Mouse (Mus musculus) lung, embryonic 16.5 days (tissue): ENCODE results near the gene Scpep1. TPM values are rescaled to one million over a fixed set of nuclear protein-coding genes. Genes with fewer than 3 reads are reported as not detected.

Experiments
- ATAC-seq: fragments of 200-750 bp; cut with Nextera tagmentation; 2 replicates; pipeline ENCODE4 v1.8.0; 2017; ENCODE audit warnings: low read depth, mild to moderate bottlenecking, moderate library complexity
- H3K27ac ChIP-seq: fragments of 300-500 bp; sonication (generic); 2 replicates; pipeline ENCODE4 v1.5.1; 2014; ENCODE audit warnings: mild to moderate bottlenecking, control low read depth, low read length
- H3K27me3 ChIP-seq: fragments of 300-500 bp; sonication (generic); 2 replicates; pipeline ENCODE4 v1.6.1; 2014; ENCODE audit warnings: low read depth, low read length, mixed read lengths; ENCODE audit not compliant: control insufficient read depth, insufficient read depth
- H3K36me3 ChIP-seq: fragments of 300-500 bp; sonication (generic); 2 replicates; pipeline ENCODE4 v1.6.1; 2014; ENCODE audit warnings: low read length; ENCODE audit not compliant: control insufficient read depth, insufficient read depth
- H3K4me1 ChIP-seq: fragments of 300-500 bp; sonication (generic); replicated peaks from 2 replicates; pipeline ENCODE4 v1.6.1; 2014; ENCODE audit warnings: low read length, mixed read lengths; ENCODE audit not compliant: control insufficient read depth, insufficient read depth
- H3K4me2 ChIP-seq: fragments of 300-500 bp; sonication (generic); 2 replicates; pipeline ENCODE4 v1.6.1; 2014; ENCODE audit warnings: low read depth, low read length, control low read depth
- H3K4me3 ChIP-seq: fragments of 300-500 bp; sonication (generic); 2 replicates; pipeline ENCODE4 v1.5.1; 2014; ENCODE audit warnings: mild to moderate bottlenecking, low read length, control low read depth
- H3K9ac ChIP-seq: fragments of 300-500 bp; sonication (generic); 2 replicates; pipeline ENCODE4 v1.6.1; 2014; ENCODE audit warnings: low read length, control low read depth
- H3K9me3 ChIP-seq: fragments of 300-500 bp; sonication (generic); 2 replicates; pipeline ENCODE4 v1.6.1; 2016; ENCODE audit warnings: low read length; ENCODE audit not compliant: control insufficient read depth
- WGBS: fragments of 180-500 bp; shearing (Covaris S2); extraction: QIAGEN DNeasy Blood & Tissue Kit; methylation state at CpG from one replicate; pipeline ENCODE4 v1.1.7; 2014; 5-methylcytosine and 5-hydroxymethylcytosine counted together
- polyA plus RNA-seq: library from polyadenylated mRNA; unstranded; fragments of >200 nt; fragmentation: Nextera tagmentation; extraction: Ambion mirVana; gene quantifications from 2 replicates; pipeline ENCODE4 v1.2.1, GENCODE M21; 2015

Gene Scpep1
- polyA plus RNA-seq, 1 experiment from 2014 or later, result 90.8 TPM

DNA sequence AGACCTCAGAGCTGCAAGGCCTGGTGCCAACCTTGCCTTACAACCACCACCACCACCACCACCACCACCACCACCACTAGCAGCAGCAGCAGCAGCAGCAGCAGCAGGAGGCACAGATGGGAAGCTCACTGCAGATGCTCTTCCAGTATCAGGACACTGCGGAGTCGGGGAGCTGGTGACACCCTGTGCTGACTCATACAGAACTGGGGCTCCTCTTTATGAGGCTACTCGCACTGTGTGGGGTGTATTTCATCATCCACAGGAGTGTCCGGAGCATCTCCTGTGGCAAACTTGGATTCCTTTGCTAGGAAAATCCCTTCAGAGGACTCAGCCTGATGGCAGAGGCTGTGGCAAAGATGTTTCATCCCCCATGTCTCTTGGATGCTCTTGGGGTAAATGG lies 15.6 kb downstream of the Scpep1 start:
- Histone ChIP-seq H3K27me3 (no peaks in the 10 kb centered on the region), H3K9me3 (no peaks in the 10 kb centered on the region), H3K4me2 (no peak overlapping the region), H3K4me3 (no peak overlapping the region), H3K4me1 (no peaks in the 10 kb centered on the region), H3K9ac (no peak overlapping the region), H3K36me3 (peaks cover 7% of the 10 kb centered on the region), H3K27ac (no peak overlapping the region)
- no peak for ATAC-seq
- 94% methylated on average over 4 of the region's 4 CpGs for WGBS

DNA sequence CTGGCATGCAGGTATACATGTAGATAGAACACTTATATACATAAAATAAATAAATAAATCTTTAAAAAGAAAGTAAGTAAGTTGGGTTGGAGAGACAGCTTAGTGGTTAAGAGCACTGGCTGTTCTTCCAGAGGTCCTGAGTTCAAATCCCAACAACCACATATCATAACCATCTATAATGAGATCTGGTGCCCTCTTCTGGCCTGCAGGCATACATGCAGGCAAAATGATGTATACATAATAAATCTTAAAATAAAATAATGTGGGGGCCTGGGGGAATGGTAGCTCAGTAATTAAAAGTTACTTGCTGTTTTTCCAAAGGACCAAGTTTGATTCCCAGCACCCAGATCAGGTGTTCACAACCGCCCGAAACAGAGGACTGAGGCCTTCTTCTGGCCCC lies 16.5 kb downstream of the Scpep1 start:
- Histone ChIP-seq H3K9ac (no peak overlapping the region), H3K4me3 (no peak overlapping the region), H3K36me3 (peaks cover 3% of the 10 kb centered on the region), H3K27me3 (no peaks in the 10 kb centered on the region), H3K9me3 (no peaks in the 10 kb centered on the region), H3K4me2 (no peak overlapping the region), H3K4me1 (no peaks in the 10 kb centered on the region), H3K27ac (no peak overlapping the region)
- no peak for ATAC-seq
- 97% methylated on average over 2 of the region's 2 CpGs for WGBS

DNA sequence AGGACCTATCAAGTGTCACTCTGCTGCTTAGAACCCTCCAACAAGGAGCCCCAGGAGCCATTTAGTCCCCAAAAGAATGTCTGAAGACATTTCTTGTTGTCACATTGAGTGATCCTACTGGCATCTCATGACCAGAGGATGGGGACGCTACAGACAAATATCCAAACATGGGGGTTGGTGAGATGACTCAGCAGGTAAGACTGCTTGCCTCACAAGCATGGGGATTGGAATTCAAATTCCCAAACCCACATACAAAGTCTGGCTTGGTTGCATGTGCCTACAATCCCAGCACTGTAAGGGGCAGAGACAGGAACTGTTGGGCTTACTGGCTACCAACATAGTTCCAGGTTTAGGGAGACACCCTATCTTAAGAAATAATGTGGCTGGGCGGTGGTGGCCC lies 17.4 kb downstream of the Scpep1 start:
- no peak overlapping the region for H3K9ac ChIP-seq
- H3K27ac ChIP-seq, result no peak overlapping the region
- ATAC-seq, result no peak
- no peaks in the 10 kb centered on the region for H3K4me1 ChIP-seq
- H3K27me3 ChIP-seq, result no peaks in the 10 kb centered on the region
- peaks cover 3% of the 10 kb centered on the region for H3K36me3 ChIP-seq
- no peak overlapping the region for H3K4me3 ChIP-seq
- WGBS, result 85% methylated on average over 2 of the region's 2 CpGs
- no peak overlapping the region for H3K4me2 ChIP-seq
- no peaks in the 10 kb centered on the region for H3K9me3 ChIP-seq

DNA sequence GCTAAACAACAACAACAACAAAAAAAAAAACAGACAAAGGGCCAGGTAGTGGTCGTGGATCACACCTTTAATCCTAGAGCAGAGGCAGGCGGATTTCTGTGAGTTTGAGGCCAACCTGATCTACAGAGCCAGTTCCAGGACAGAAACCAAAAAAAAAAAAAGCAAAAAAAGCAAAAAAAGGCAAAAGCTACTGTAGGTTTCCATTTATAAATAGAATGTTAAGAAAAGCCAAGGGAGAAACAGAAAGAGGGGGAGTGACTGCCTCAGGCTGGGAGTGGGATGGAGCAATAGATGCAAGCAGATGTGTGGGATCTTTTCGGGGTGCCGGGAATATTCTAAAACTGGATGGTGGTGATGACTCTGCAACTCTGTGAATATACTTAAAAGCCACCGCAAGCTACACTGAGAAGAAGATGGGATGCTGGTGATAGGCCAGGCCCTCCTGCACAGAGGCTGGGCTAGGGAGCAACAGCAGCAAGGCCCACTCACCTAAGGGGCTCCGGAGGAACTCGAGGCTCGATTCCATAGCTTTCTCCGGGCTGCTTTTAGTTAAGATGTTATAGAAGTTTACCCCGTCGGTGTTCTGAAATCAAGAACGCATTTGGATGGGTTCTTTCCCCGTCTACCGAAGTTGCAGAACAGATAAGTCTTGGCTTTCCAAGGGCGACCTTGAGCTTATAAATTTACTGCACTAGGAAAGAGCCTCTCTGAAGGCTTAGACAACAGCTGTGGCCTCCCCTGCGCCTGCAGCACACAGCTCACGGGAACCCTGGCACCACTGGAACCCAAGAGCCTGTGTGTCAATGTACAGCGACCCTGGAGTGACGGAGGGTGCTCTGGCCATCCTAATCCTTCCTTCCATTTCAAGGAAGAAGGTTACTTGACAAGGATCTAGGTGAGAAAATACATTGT lies 20.9 kb downstream of the Scpep1 start:
- Histone ChIP-seq H3K9me3 (no peaks in the 10 kb centered on the region), H3K4me2 (no peak overlapping the region), H3K27me3 (no peaks in the 10 kb centered on the region), H3K4me3 (no peak overlapping the region), H3K9ac (no peak overlapping the region), H3K27ac (no peak overlapping the region), H3K36me3 (peaks cover 6% of the 10 kb centered on the region), H3K4me1 (no peaks in the 10 kb centered on the region)
- 92% methylated on average over 19 of the region's 19 CpGs for WGBS
- ATAC-seq, result no peak

DNA sequence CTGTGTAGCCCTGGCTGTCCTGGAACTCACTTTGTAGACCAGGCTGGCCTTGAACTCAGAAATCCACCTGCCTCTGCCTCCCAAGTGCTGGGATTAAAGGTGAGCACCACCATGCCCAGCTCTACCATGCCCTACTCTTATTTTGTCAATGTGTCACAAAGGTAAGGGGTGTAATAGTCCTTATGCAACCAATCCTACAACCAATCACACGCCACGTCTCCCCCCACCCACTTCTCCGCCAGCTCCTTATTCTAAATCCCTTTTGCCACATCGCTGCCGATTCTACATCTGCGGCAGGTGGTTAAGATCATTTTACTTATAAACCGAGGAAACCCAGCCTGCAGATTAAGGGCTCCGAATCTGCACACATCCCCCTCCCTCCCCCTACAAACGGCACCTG lies 22.2 kb downstream of the Scpep1 start:
- H3K36me3 ChIP-seq, result peaks cover 3% of the 10 kb centered on the region; the same call in 1 of the 2 replicates
- 91% methylated on average over 9 of the region's 9 CpGs for WGBS

DNA sequence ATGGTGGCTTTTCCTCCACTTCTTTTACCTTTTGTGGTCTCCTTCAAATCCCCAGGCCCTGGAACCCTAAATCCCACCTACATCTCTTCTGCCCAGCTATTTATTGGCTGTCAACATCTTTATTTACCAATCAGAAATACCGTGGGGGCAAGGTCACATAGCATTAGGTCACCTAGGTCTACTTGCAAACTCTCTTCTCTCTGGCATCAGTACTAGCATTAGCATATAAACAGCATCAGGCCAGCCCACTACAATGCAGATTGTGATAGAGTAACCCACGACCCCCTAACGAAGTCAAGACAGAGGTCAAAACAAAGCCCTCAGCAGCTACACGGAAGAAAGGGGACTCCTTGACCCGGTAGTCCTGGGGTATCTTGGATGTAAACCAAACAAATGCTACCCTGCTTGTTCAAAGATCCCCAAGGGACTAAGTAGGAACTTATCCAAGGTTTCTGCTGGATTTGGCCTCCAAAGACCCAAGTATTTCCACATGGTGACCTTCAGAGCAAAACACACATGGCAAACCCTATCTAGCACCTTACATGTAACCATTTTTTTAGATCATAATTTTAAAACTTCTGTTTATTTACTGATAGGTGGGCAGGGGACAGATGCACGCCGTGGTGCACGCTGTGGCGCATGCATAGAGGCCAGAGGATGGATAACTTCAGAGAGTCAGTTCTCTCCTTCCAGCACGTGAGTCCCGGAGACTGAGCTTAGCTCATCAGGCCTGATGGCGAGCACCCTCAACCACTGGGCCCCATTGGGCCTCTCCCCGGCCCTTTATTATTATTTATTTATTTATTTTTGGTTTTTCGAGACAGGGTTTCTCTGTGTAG lies 23.4 kb downstream of the Scpep1 start:
- Histone ChIP-seq H3K27ac (no peak overlapping the region), H3K4me3 (no peak overlapping the region), H3K9ac (no peak overlapping the region), H3K27me3 (no peaks in the 10 kb centered on the region), H3K9me3 (no peaks in the 10 kb centered on the region), H3K4me2 (no peak overlapping the region), H3K4me1 (no peaks in the 10 kb centered on the region), H3K36me3 (peaks cover 6% of the 10 kb centered on the region; the same call in 1 of the 2 replicates)
- WGBS, result 81% methylated on average over 14 of the region's 14 CpGs
- no peak for ATAC-seq

More for the DNA sequence above, 22.2 kb downstream of the Scpep1 start:
- no peak for ATAC-seq
- no peak overlapping the region for H3K27ac ChIP-seq
- H3K4me2 ChIP-seq, result no peak overlapping the region
- H3K4me1 ChIP-seq, result no peaks in the 10 kb centered on the region
- H3K4me3 ChIP-seq, result no peak overlapping the region
- H3K27me3 ChIP-seq, result no peaks in the 10 kb centered on the region
- no peak overlapping the region for H3K9ac ChIP-seq
- H3K9me3 ChIP-seq, result no peaks in the 10 kb centered on the region

DNA sequence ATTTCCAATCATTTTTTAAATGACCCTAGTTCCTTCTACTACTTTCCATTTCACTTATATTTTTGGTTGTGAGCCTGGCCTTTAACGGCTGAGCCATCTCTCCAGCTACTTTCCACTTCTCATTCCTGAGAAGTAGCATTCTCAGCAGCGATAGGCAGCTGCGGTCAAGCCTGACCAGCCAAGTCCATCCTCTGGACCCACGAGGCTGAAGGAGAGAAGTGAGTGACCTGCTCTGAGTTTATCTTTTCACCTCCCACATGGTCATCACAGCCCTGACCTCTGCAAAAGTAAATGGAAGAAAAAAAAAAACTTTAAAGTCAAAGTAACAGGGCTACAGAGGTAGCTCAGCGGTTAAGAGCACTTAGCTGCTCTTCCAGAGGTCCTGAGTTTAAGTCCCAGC lies 28.7 kb downstream of the Scpep1 start:
- Histone ChIP-seq H3K36me3 (peaks cover 13% of the 10 kb centered on the region; the same call in 1 of the 2 replicates), H3K9ac (no peak overlapping the region), H3K27me3 (no peaks in the 10 kb centered on the region), H3K4me3 (no peak overlapping the region), H3K9me3 (no peaks in the 10 kb centered on the region), H3K4me2 (no peak overlapping the region), H3K4me1 (no peaks in the 10 kb centered on the region), H3K27ac (no peak overlapping the region)
- WGBS, result 68% methylated on average over 5 of the region's 5 CpGs
- ATAC-seq, result no peak

DNA sequence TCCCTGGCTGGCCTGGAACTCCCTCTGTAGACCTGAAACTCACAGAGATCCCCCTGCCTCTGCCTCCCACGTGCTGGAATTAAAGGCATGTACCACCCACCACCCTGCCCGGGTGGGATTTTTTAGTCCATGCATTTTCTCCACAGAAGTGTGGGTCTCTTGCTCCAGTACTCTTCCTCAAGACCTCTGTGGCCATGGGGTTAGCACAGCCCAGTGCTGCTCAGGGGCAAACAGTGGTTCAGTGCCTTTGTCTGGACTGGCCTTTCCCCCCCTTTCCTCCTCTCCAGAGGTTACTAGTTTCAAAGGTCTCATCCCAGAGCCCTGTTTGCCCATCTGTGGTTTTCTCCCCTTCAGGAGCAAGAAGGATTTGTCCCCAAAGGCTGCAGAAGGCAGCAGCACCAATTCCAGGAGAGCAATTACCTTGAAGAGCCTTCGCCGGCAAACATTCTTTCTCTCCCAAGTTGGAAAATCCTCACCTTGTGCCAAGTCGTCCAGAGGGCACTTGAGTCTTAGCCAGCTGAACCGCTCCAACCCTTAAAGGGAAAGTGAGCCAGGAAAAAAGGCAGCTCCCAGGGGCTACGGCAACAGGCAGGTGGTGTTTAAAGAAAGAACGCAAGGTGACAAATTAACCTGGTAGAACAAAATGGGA lies 45.8 kb downstream of the Scpep1 start:
- 56% methylated on average over 8 of the region's 8 CpGs for WGBS
- H3K9me3 ChIP-seq, result no peaks in the 10 kb centered on the region
- no peaks in the 10 kb centered on the region for H3K27me3 ChIP-seq
- no peaks in the 10 kb centered on the region for H3K36me3 ChIP-seq
- H3K4me2 ChIP-seq, result no peak overlapping the region
- no peak overlapping the region for H3K4me3 ChIP-seq
- peak; percentile 82 for ATAC-seq
- no peak overlapping the region for H3K9ac ChIP-seq
- H3K27ac ChIP-seq, result peak overlapping the region; percentile 93
- no peaks in the 10 kb centered on the region for H3K4me1 ChIP-seq
